Mouse (Mus musculus): ENCODE measurements around the gene Sez6l.

Sez6l gene

DNA sequence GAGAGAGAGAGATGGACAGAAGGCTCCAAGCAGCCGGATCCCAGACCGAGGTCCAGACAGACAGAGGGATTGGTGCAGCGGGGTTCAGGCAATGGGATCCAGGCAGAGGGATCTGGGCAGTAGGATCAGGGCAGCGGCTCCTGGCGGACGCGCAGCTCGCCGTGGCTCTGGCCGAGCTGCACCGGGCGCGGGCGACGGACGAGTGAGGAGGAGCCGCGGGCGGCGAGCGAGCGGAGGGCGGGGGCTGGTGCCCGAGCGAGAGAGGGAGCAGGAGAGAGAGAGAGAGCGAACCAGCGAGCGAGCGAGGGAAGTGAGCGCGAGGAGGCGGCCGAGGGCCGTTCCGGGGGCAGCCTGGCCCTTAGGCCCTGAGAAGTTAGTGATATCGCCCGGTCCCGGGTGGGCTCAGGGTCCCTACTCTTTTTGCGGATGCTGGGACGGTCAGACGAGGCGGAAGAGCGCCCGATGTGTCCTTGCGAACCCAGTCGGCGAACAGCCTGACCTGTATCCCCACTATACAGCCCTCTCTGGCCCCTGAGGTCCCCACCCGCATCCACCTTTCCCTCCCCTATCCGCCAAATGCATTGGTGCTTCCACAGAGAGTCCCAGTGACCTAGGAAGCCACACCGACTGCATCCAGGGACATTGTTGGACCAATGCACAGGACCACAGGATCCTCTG is at the start of gene Sez6l:
TSS of gene Sez6l (minus strand) at position 193 of the 678 bp plus-strand sequence.
- Histone ChIP-seq H3K9me3 (ENCODE audit: low read length) (no peaks in the 10 kb centered on the region), H3K27me3 (ENCODE audit: insufficient read depth, low read length) (peaks cover 90% of the 10 kb centered on the region), H3K36me3 (ENCODE audit: insufficient read depth, low read length) (no peaks in the 10 kb centered on the region), H3K4me1 (replicated peaks; ENCODE audit: low read depth, low read length) (peaks cover 25% of the 10 kb centered on the region), H3K4me3 (replicated peaks; ENCODE audit: low read length) (peak within 1 kb of the TSS; percentile 72)
- TF ChIP-seq NANOG (IDR thresholded peaks at IDR 0.05; ENCODE audit: borderline replicate concordance, low read length), result no peak
- TF ChIP-seq CTCF (conservative IDR thresholded peaks at IDR 0.05; ENCODE audit: low read length), result no peak
- TF ChIP-seq POU5F1 (IDR thresholded peaks at IDR 0.05; ENCODE audit: borderline replicate concordance, low read length), result no peak

DNA sequence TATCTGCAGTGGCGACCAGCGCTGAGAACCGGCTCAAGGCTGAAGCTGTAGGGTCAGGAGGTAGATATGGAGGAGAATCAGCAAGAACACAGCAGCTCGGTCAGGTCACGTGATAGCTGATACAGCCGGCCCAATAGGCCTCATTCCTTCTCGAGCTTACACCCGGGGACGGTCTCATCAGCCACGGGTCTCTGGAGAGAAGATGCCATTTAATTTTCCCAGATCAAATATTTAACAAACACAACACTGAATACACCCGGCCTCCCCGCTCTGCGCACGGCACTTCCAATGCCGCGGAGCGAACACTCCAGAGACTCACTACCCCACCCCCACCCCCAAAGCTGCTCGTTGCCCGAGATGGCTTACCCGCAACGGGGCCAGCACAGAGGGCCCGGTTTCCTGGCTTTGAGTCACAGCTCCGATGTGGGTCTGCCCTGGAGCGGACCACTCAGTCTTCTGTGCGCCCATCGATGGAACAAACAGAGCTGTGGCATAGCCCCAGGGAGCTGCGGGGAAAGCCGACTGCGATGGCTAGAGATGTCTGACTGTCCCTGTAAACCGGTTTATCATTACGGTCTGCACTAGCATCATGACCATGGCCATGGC is 48.7 kb upstream of the Sez6l start:
- peaks cover 37% of the 10 kb centered on the region for H3K4me1 ChIP-seq (replicated peaks; ENCODE audit: low read depth, low read length)
- H3K36me3 ChIP-seq (ENCODE audit: insufficient read depth, low read length), result no peaks in the 10 kb centered on the region
- H3K27me3 ChIP-seq (ENCODE audit: insufficient read depth, low read length), result peaks cover 50% of the 10 kb centered on the region
- TF ChIP-seq CTCF (conservative IDR thresholded peaks at IDR 0.05; ENCODE audit: low read length), result no peak
- TF ChIP-seq NANOG (IDR thresholded peaks at IDR 0.05; ENCODE audit: borderline replicate concordance, low read length), result no peak
- no peak for TF ChIP-seq POU5F1 (IDR thresholded peaks at IDR 0.05; ENCODE audit: borderline replicate concordance, low read length)
- H3K4me3 ChIP-seq (replicated peaks; ENCODE audit: low read length), result peak overlapping the region; percentile 48
- H3K9me3 ChIP-seq (ENCODE audit: low read length), result no peaks in the 10 kb centered on the region

DNA sequence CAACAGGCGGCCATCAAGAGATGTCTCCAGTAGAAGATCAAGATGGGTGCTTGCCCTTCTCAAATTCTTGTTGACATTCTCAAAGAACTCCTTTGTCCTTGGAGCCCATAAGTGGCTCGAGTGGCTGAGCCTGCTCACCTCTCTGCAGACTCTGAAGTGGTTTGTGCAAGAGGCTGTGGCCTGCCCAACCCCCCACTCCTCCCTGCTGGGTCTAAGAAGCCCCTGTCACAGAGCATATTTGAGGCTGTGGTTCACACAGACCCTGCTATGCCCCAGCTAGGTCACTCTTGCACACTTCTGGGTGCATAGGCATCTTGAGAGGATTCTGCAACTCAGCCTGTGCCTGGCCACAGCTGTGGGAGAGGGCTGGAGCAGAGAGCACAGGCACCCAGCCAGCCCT is 46.0 kb upstream of the Sez6l start:
- Histone ChIP-seq H3K27me3 (ENCODE audit: insufficient read depth, low read length) (peaks cover 39% of the 10 kb centered on the region), H3K4me1 (replicated peaks; ENCODE audit: low read depth, low read length) (peaks cover 35% of the 10 kb centered on the region), H3K36me3 (ENCODE audit: insufficient read depth, low read length) (no peaks in the 10 kb centered on the region), H3K4me3 (replicated peaks; ENCODE audit: low read length) (no peak overlapping the region), H3K9me3 (ENCODE audit: low read length) (no peaks in the 10 kb centered on the region)
- TF ChIP-seq POU5F1 (IDR thresholded peaks at IDR 0.05; ENCODE audit: borderline replicate concordance, low read length) (no peak), NANOG (IDR thresholded peaks at IDR 0.05; ENCODE audit: borderline replicate concordance, low read length) (no peak), CTCF (conservative IDR thresholded peaks at IDR 0.05; ENCODE audit: low read length) (no peak)

DNA sequence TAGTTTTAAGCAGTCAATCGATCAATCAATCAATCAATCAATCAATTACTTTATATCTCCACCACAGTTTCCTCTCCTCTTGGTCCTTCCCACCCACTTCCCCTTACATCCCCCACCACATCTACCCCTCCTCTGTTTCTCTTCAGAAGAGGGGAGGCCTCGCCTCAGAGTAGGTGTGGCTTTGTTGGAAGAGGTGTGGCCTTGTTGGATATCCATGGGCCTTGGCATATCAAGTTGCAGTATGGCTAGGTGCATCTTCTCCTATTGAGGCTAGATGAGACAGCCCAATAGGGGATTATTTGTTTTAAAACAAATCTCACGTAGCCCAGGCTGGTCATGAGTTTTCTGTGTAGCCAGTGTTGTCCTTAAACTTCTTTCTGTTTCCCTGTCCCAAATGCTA is 43.3 kb upstream of the Sez6l start:
- TF ChIP-seq CTCF (conservative IDR thresholded peaks at IDR 0.05; ENCODE audit: low read length), result no peak
- TF ChIP-seq POU5F1 (IDR thresholded peaks at IDR 0.05; ENCODE audit: borderline replicate concordance, low read length), result no peak
- TF ChIP-seq NANOG (IDR thresholded peaks at IDR 0.05; ENCODE audit: borderline replicate concordance, low read length), result no peak
- Histone ChIP-seq H3K9me3 (ENCODE audit: low read length) (no peaks in the 10 kb centered on the region), H3K36me3 (ENCODE audit: insufficient read depth, low read length) (no peaks in the 10 kb centered on the region), H3K27me3 (ENCODE audit: insufficient read depth, low read length) (peaks cover 26% of the 10 kb centered on the region), H3K4me1 (replicated peaks; ENCODE audit: low read depth, low read length) (peaks cover 18% of the 10 kb centered on the region), H3K4me3 (replicated peaks; ENCODE audit: low read length) (no peak overlapping the region)

DNA sequence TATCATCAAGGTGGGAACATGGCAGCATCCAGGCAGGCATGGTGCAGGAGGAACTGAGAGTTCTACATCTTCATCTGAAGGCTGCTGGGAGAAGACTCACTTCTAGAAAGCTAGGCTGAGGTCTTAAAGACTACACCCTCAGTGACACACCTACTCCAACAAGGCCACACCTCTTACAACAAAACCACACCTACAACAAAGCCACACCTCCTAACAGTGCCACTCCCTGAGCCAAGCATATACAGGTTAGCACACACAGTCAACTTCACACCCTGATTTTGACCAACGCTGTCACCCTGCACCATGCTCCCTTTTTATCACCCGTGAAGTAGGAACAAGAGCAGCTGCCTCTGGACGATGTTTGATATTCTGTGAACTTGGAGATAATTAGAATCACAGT is 42.4 kb upstream of the Sez6l start:
- Histone ChIP-seq H3K36me3 (ENCODE audit: insufficient read depth, low read length) (no peaks in the 10 kb centered on the region), H3K4me1 (replicated peaks; ENCODE audit: low read depth, low read length) (peaks cover 17% of the 10 kb centered on the region), H3K27me3 (ENCODE audit: insufficient read depth, low read length) (peaks cover 24% of the 10 kb centered on the region), H3K9me3 (ENCODE audit: low read length) (no peaks in the 10 kb centered on the region), H3K4me3 (replicated peaks; ENCODE audit: low read length) (no peak overlapping the region)
- TF ChIP-seq NANOG (IDR thresholded peaks at IDR 0.05; ENCODE audit: borderline replicate concordance, low read length), result no peak
- no peak for TF ChIP-seq POU5F1 (IDR thresholded peaks at IDR 0.05; ENCODE audit: borderline replicate concordance, low read length)

DNA sequence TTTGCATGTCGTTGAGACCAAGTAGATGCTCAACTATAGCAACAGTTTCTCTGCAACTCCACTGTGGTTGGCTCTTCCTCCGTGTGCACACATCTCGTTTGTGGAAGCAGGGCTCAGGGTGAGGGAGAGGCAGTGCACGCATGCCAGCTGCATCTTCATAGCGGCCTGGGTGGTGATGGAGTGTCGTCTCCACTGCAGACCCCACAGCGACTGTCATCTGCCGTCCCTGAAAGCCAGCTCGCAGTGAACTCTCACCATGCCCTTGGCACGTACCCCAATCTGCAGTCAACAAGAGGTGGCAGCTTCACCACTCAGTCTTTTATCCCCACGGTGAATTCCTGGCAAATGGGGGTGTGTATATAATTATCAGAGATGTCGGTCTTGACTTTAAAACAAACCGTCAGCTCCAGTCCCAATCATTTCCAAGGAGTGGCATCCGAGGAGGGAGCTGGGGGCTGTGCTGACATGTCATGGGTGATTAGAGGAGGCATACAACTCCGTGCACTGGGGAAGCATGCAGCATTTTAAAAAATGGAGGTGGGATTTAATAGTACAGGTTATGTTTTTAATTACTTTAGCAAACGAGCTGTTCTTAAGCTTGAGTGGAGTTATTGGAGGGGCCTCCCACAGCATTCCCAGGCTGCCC is 40.7 kb upstream of the Sez6l start:
- Histone ChIP-seq H3K4me1 (replicated peaks; ENCODE audit: low read depth, low read length) (peaks cover 12% of the 10 kb centered on the region), H3K36me3 (ENCODE audit: insufficient read depth, low read length) (no peaks in the 10 kb centered on the region), H3K9me3 (ENCODE audit: low read length) (no peaks in the 10 kb centered on the region), H3K4me3 (replicated peaks; ENCODE audit: low read length) (no peak overlapping the region), H3K27me3 (ENCODE audit: insufficient read depth, low read length) (peaks cover 14% of the 10 kb centered on the region)
- no peak for TF ChIP-seq NANOG (IDR thresholded peaks at IDR 0.05; ENCODE audit: borderline replicate concordance, low read length)
- no peak for TF ChIP-seq POU5F1 (IDR thresholded peaks at IDR 0.05; ENCODE audit: borderline replicate concordance, low read length)
- no peak for TF ChIP-seq CTCF (conservative IDR thresholded peaks at IDR 0.05; ENCODE audit: low read length)

DNA sequence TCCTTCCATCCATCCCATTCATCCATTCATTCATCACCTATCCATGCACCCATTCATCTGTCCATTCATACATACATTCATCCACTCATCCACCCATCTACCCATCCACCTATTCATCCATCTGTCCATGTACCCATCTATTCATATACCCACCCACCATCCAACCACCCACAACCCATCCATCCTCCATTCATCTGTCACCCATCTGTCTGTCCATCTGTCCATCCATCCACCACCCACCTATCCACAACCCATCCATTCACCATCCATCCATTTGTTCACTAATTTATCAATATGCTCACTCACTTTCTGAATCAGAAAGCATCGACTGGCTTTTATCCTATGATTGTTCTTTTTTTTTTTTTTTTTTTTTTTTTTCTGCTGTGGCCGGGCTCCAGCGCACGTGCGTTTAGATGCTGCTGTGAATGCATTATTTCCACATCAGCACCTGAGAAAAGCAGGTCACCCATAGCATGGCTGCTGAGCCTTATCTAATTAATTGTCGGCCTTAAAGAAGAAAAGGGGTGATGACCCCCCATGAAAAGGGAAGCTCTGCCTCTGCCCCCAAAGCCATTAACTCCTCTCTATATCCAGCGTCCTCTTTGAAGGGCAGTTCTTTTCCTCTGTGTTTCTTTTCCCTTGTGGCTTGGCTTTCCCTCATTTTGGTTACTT is 39.1 kb upstream of the Sez6l start:
- no peaks in the 10 kb centered on the region for H3K36me3 ChIP-seq (ENCODE audit: insufficient read depth, low read length)
- no peak overlapping the region for H3K4me3 ChIP-seq (replicated peaks; ENCODE audit: low read length)
- peaks cover 8% of the 10 kb centered on the region; the same call in 1 of the 2 replicates for H3K27me3 ChIP-seq (ENCODE audit: insufficient read depth, low read length)
- no peaks in the 10 kb centered on the region for H3K9me3 ChIP-seq (ENCODE audit: low read length)
- H3K4me1 ChIP-seq (replicated peaks; ENCODE audit: low read depth, low read length), result peaks cover 10% of the 10 kb centered on the region
- TF ChIP-seq NANOG (IDR thresholded peaks at IDR 0.05; ENCODE audit: borderline replicate concordance, low read length) (no peak), POU5F1 (IDR thresholded peaks at IDR 0.05; ENCODE audit: borderline replicate concordance, low read length) (no peak), CTCF (conservative IDR thresholded peaks at IDR 0.05; ENCODE audit: low read length) (no peak)

DNA sequence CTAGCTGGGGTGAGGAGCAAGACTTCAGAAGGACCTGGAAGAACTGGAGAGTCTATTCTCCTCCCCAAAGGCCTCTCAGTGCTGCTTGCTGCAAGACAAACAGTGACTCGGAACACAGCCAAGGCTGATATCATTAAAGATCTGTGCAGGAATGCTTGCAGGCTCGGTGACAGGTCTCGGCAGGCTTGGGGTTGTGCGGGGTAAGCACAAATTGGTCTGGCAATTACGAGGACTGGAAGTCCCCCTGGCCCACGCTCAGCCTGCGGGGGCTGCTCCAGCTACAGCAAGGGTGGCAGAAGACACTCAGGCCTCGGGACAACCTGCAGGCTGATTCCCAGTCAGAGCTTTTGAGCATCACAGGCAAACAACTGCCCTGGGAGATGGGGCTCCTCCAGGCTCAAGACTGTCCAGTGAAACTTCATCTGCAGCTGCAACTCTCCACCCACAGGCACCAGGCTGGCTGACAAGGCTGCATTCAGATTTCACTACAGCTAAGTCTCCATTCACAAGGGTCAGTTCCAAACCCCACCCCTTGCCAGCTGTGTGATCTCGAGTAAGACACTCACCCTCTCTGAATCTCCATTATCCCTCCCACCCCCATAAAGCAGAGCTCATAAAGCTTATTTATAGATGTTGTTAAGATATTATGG is 31.0 kb upstream of the Sez6l start:
- TF ChIP-seq NANOG (IDR thresholded peaks at IDR 0.05; ENCODE audit: borderline replicate concordance, low read length) (no peak), POU5F1 (IDR thresholded peaks at IDR 0.05; ENCODE audit: borderline replicate concordance, low read length) (no peak), CTCF (conservative IDR thresholded peaks at IDR 0.05; ENCODE audit: low read length) (no peak)
- Histone ChIP-seq H3K27me3 (ENCODE audit: insufficient read depth, low read length) (0 out of 2 replicates have a peak, but pooled peaks cover 5% of the 10 kb centered on the region), H3K4me3 (replicated peaks; ENCODE audit: low read length) (no peak overlapping the region), H3K4me1 (replicated peaks; ENCODE audit: low read depth, low read length) (no peaks in the 10 kb centered on the region), H3K36me3 (ENCODE audit: insufficient read depth, low read length) (no peaks in the 10 kb centered on the region), H3K9me3 (ENCODE audit: low read length) (no peaks in the 10 kb centered on the region)
